Mouse (Mus musculus): ENCODE measurements around the gene Arhgef28.

DNA sequence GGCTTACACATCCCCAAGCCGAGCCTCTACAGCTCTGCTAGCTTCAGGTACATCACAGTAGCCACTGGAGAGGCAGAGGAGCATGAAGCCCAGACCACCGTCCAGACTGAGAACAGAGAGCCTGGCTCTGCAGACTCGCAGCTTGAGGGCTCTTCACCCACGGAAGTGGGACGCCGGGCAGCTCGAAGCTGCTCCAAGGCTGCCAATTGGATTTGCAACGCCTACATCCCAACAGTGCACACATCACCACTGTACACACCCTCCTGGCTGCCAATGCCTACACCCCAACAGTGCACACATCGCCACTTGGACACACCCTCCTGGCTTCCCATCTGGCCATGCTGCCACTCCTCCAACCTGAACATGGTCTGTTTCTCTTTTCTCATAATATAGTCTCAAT, 65.6 kb downstream of the Arhgef28 start:
- TF ChIP-seq CTCF (IDR thresholded peaks at IDR 0.05; ENCODE audit: insufficient read depth, low read depth, low read length) = no peak
- no peak for TF ChIP-seq POLR2A (IDR thresholded peaks at IDR 0.05; ENCODE audit: insufficient read depth, low read depth, low read length)
